Mouse (Mus musculus) hindbrain, embryonic 15.5 days (tissue): Measurements from ENCODE around the gene Ptgr1. TPM values are rescaled to one million over a fixed set of nuclear protein-coding genes. Genes with fewer than 3 reads are reported as not detected.
A peak's percentile ranks its signal among the peaks of the same experiment; 100 is the strongest.

Source experiments
- ATAC-seq: fragments of 200-750 bp; cut with Nextera tagmentation; 2 replicates; pipeline ENCODE4 v1.8.0; 2017; ENCODE audit warnings: low read depth, moderate number of reproducible peaks, moderate TSS enrichment; ENCODE audit not compliant: low FRiP score
- H3K27ac ChIP-seq: fragments of 300-500 bp; sonication (generic); replicated peaks from 2 replicates; pipeline ENCODE4 v1.5.1; 2015; ENCODE audit warnings: mild to moderate bottlenecking, inconsistent platforms
- H3K27me3 ChIP-seq: fragments of 300-500 bp; sonication (generic); 2 replicates; pipeline ENCODE4 v1.6.1; 2015; ENCODE audit warnings: control low read depth, inconsistent platforms
- H3K36me3 ChIP-seq: fragments of 300-500 bp; sonication (generic); 2 replicates; pipeline ENCODE4 v1.6.1; 2015; ENCODE audit warnings: control low read depth, inconsistent platforms
- H3K4me1 ChIP-seq: fragments of 300-500 bp; sonication (generic); replicated peaks from 2 replicates; pipeline ENCODE4 v1.6.1; 2015; ENCODE audit warnings: control low read depth, inconsistent platforms
- H3K4me2 ChIP-seq: fragments of 300-500 bp; sonication (generic); 2 replicates; pipeline ENCODE4 v1.6.1; 2015; ENCODE audit warnings: moderate library complexity, mild to moderate bottlenecking, inconsistent platforms
- H3K4me3 ChIP-seq: fragments of 300-500 bp; sonication (generic); 2 replicates; pipeline ENCODE4 v1.5.1; 2015; ENCODE audit warnings: mild to moderate bottlenecking, inconsistent platforms
- H3K9ac ChIP-seq: fragments of 300-500 bp; sonication (generic); 2 replicates; pipeline ENCODE4 v1.6.1; 2015; ENCODE audit warnings: inconsistent platforms
- H3K9me3 ChIP-seq: fragments of 300-500 bp; sonication (generic); 2 replicates; pipeline ENCODE4 v1.6.1; 2016; ENCODE audit warnings: control low read depth, inconsistent platforms
- WGBS: fragments of 180-500 bp; shearing (Covaris S2); methylation state at CpG from one replicate; pipeline ENCODE4 v1.1.7; 2015; 5-methylcytosine and 5-hydroxymethylcytosine counted together
- polyA plus RNA-seq: library from polyadenylated mRNA; unstranded; fragments of >200 nt; fragmentation: Nextera tagmentation; extraction: Ambion mirVana; gene quantifications from 2 replicates; pipeline ENCODE4 v1.2.1, GENCODE M21; 2015

Gene Ptgr1
- polyA plus RNA-seq, 1 experiment from 2014 or later, result 5.2 TPM

- H3K27me3 ChIP-seq, result no peaks in the 10 kb centered on the region
- ATAC-seq, result no peak
- no peak overlapping the region for H3K4me3 ChIP-seq
- no peaks in the 10 kb centered on the region for H3K36me3 ChIP-seq
- no peaks in the 10 kb centered on the region; the same call in 1 of the 2 replicates for H3K4me1 ChIP-seq
- no peak overlapping the region for H3K27ac ChIP-seq
- H3K9me3 ChIP-seq, result no peaks in the 10 kb centered on the region
- H3K4me2 ChIP-seq, result no peak overlapping the region
- 23% methylated on average over 7 of the region's 7 CpGs for WGBS
- H3K9ac ChIP-seq, result no peak overlapping the region
Measured at GRCm38 (mm10) chr4:58985157-58985648, 1.7 kb downstream of the Ptgr1 start.

- Histone ChIP-seq H3K36me3 (no peaks in the 10 kb centered on the region), H3K27me3 (no peaks in the 10 kb centered on the region), H3K9ac (no peak overlapping the region), H3K4me3 (no peak overlapping the region), H3K4me2 (no peak overlapping the region), H3K4me1 (no peaks in the 10 kb centered on the region; the same call in 1 of the 2 replicates), H3K9me3 (no peaks in the 10 kb centered on the region), H3K27ac (no peak overlapping the region)
- WGBS, result 89% methylated on average over 8 of the region's 8 CpGs
- no peak for ATAC-seq
Measured at GRCm38 (mm10) chr4:58982806-58983205, 4.1 kb downstream of the Ptgr1 start.

GRCm38 (mm10) chr4:58981421-58981820 lies 5.5 kb downstream of the Ptgr1 start:
- Histone ChIP-seq H3K9me3 (no peaks in the 10 kb centered on the region), H3K9ac (no peak overlapping the region), H3K4me1 (no peaks in the 10 kb centered on the region), H3K36me3 (no peaks in the 10 kb centered on the region), H3K27ac (no peak overlapping the region), H3K4me2 (no peak overlapping the region), H3K4me3 (no peak overlapping the region), H3K27me3 (no peaks in the 10 kb centered on the region)
- ATAC-seq, result no peak
- WGBS, result 75% methylated on average over 6 of the region's 6 CpGs

GRCm38 (mm10) chr4:58975711-58976110 lies 11.2 kb downstream of the Ptgr1 start:
- Histone ChIP-seq H3K27ac (no peak overlapping the region), H3K9ac (no peak overlapping the region), H3K9me3 (no peaks in the 10 kb centered on the region), H3K4me1 (no peaks in the 10 kb centered on the region), H3K36me3 (no peaks in the 10 kb centered on the region), H3K4me3 (no peak overlapping the region), H3K27me3 (no peaks in the 10 kb centered on the region), H3K4me2 (no peak overlapping the region)
- no peak for ATAC-seq
- 77% methylated on average over 5 of the region's 5 CpGs for WGBS

- 85% methylated on average over 4 of the region's 4 CpGs for WGBS
- Histone ChIP-seq H3K4me2 (no peak overlapping the region), H3K27me3 (no peaks in the 10 kb centered on the region), H3K9ac (no peak overlapping the region), H3K36me3 (no peaks in the 10 kb centered on the region), H3K4me1 (no peaks in the 10 kb centered on the region), H3K9me3 (no peaks in the 10 kb centered on the region), H3K27ac (no peak overlapping the region), H3K4me3 (no peak overlapping the region)
- no peak for ATAC-seq
Measured at GRCm38 (mm10) chr4:58970678-58971077, 16.2 kb downstream of the Ptgr1 start.

GRCm38 (mm10) chr4:58965136-58965535 lies 21.8 kb downstream of the Ptgr1 start:
- WGBS, result 80% methylated on average over 1 of the region's 1 CpGs
- no peak overlapping the region for H3K27ac ChIP-seq
- no peak for ATAC-seq
- H3K4me2 ChIP-seq, result no peak overlapping the region
- H3K36me3 ChIP-seq, result no peaks in the 10 kb centered on the region
- no peaks in the 10 kb centered on the region for H3K27me3 ChIP-seq
- no peak overlapping the region for H3K9ac ChIP-seq
- no peaks in the 10 kb centered on the region for H3K9me3 ChIP-seq
- H3K4me1 ChIP-seq, result no peaks in the 10 kb centered on the region
- no peak overlapping the region for H3K4me3 ChIP-seq

GRCm38 (mm10) chr4:58963271-58963670 lies 23.6 kb downstream of the Ptgr1 start:
- H3K9me3 ChIP-seq, result no peaks in the 10 kb centered on the region
- H3K27ac ChIP-seq, result no peak overlapping the region
- no peak for ATAC-seq
- no peak overlapping the region for H3K9ac ChIP-seq
- 0 out of 2 replicates have a peak, but pooled peaks cover 5% of the 10 kb centered on the region for H3K36me3 ChIP-seq
- H3K4me2 ChIP-seq, result no peak overlapping the region
- H3K27me3 ChIP-seq, result no peaks in the 10 kb centered on the region
- no peak overlapping the region for H3K4me3 ChIP-seq
- 97% methylated on average over 4 of the region's 4 CpGs for WGBS
- H3K4me1 ChIP-seq, result no peaks in the 10 kb centered on the region

GRCm38 (mm10) chr4:58961719-58962118 lies 25.2 kb downstream of the Ptgr1 start:
- Histone ChIP-seq H3K9me3 (no peaks in the 10 kb centered on the region), H3K27ac (no peak overlapping the region), H3K27me3 (no peaks in the 10 kb centered on the region), H3K4me3 (no peak overlapping the region), H3K4me1 (no peaks in the 10 kb centered on the region), H3K9ac (no peak overlapping the region), H3K4me2 (no peak overlapping the region), H3K36me3 (peaks cover 21% of the 10 kb centered on the region)
- no peak for ATAC-seq
- 96% methylated on average over 15 of the region's 15 CpGs for WGBS

GRCm38 (mm10) chr4:58952630-58953029 lies 34.3 kb downstream of the Ptgr1 start:
- Histone ChIP-seq H3K4me2 (no peak overlapping the region), H3K4me1 (no peaks in the 10 kb centered on the region), H3K9me3 (no peaks in the 10 kb centered on the region), H3K4me3 (no peak overlapping the region), H3K9ac (no peak overlapping the region), H3K27me3 (no peaks in the 10 kb centered on the region), H3K27ac (no peak overlapping the region), H3K36me3 (peaks cover 21% of the 10 kb centered on the region)
- WGBS, result 93% methylated on average over 11 of the region's 11 CpGs
- no peak for ATAC-seq

GRCm38 (mm10) chr4:58948391-58948790 lies 38.5 kb downstream of the Ptgr1 start:
- Histone ChIP-seq H3K27ac (no peak overlapping the region), H3K9ac (no peak overlapping the region), H3K4me2 (no peak overlapping the region), H3K4me1 (peaks cover 9% of the 10 kb centered on the region), H3K9me3 (no peaks in the 10 kb centered on the region), H3K36me3 (0 out of 2 replicates have a peak, but pooled peaks cover 2% of the 10 kb centered on the region), H3K4me3 (no peak overlapping the region), H3K27me3 (no peaks in the 10 kb centered on the region)
- WGBS, result 86% methylated on average over 4 of the region's 4 CpGs
- no peak for ATAC-seq

- H3K9me3 ChIP-seq, result no peaks in the 10 kb centered on the region
- no peak for ATAC-seq
- H3K4me1 ChIP-seq, result peaks cover 15% of the 10 kb centered on the region
- H3K27ac ChIP-seq, result 0 out of 2 replicates have a peak overlapping the region, but pooled peaks have one; percentile 87
- peak overlapping the region; percentile 76 for H3K4me2 ChIP-seq
- H3K9ac ChIP-seq, result peak overlapping the region; percentile 83
- no peaks in the 10 kb centered on the region for H3K36me3 ChIP-seq
- WGBS, result 64% methylated on average over 5 of the region's 5 CpGs
- peak overlapping the region; percentile 87 for H3K4me3 ChIP-seq
- H3K27me3 ChIP-seq, result no peaks in the 10 kb centered on the region
Measured at GRCm38 (mm10) chr4:58944695-58945094, 42.2 kb downstream of the Ptgr1 start.

GRCm38 (mm10) chr4:58944206-58944553 lies 42.7 kb downstream of the Ptgr1 start:
- Histone ChIP-seq H3K4me1 (peaks cover 15% of the 10 kb centered on the region), H3K9ac (peak overlapping the region; percentile 83), H3K4me2 (peak overlapping the region; percentile 76), H3K27ac (peak overlapping the region; percentile 87), H3K4me3 (peak overlapping the region; percentile 87), H3K27me3 (no peaks in the 10 kb centered on the region), H3K9me3 (no peaks in the 10 kb centered on the region), H3K36me3 (no peaks in the 10 kb centered on the region)
- ATAC-seq, result 0 out of 2 replicates have a peak, but pooled peaks have one; percentile 36
- 19% methylated on average over 6 of the region's 6 CpGs for WGBS
